Mouse (Mus musculus) myocyte (in vitro differentiated cells): ENCODE data around the gene Hoxa3. TPM values are rescaled to one million over a fixed set of nuclear protein-coding genes. Genes with fewer than 3 reads are reported as not detected.

ENCODE experiments used
- H3K27me3 ChIP-seq: one replicate; pipeline ENCODE4 v1.6.1; 2011; ENCODE audit not compliant: control insufficient read depth, insufficient read depth, insufficient read length
- H3K36me3 ChIP-seq: one replicate; pipeline ENCODE4 v1.6.1; 2011; ENCODE audit not compliant: control insufficient read depth, insufficient read depth
- H3K4me2 ChIP-seq: one replicate; pipeline ENCODE4 v1.6.1; 2011; ENCODE audit warnings: low read depth, control low read depth
- H3K4me3 ChIP-seq: one replicate; pipeline ENCODE4 v1.5.1; 2011; ENCODE audit warnings: mild to moderate bottlenecking, control low read depth, moderate library complexity
- H3K79me2 ChIP-seq: one replicate; pipeline ENCODE4 v1.6.1; 2011; ENCODE audit not compliant: control insufficient read depth, insufficient read depth
- H3ac ChIP-seq: one replicate; pipeline ENCODE4 v1.6.1; 2011; ENCODE audit not compliant: control insufficient read depth, insufficient read length
- CEBPB ChIP-seq: IDR thresholded peaks from 2 replicates; pipeline ENCODE4 v1.6.1; 2011; ENCODE audit warnings: mild to moderate bottlenecking, moderate library complexity; ENCODE audit not compliant: poor library complexity, insufficient read depth, severe bottlenecking
- E2F4 ChIP-seq: IDR thresholded peaks from one replicate; pipeline ENCODE4 v1.6.1; 2011; ENCODE audit warnings: mild to moderate bottlenecking, control low read depth, moderate library complexity; ENCODE audit not compliant: insufficient read depth
- MAX ChIP-seq: IDR thresholded peaks from one replicate; pipeline ENCODE4 v1.6.1; 2011; ENCODE audit warnings: low read depth, mild to moderate bottlenecking, control low read depth
- MYOD1 ChIP-seq, 3 experiments: IDR thresholded peaks; one replicate each; pipeline ENCODE4 v1.6.1; 2011; ENCODE audit warnings: control low read depth in 2 of 3, low read depth in 2 of 3, mild to moderate bottlenecking in 2 of 3, moderate library complexity in 1 of 3; ENCODE audit not compliant: insufficient read length in 2 of 3, control insufficient read depth in 1 of 3
- MYOG ChIP-seq, 3 experiments: IDR thresholded peaks; one replicate each; pipeline ENCODE4 v1.6.1; 2011; ENCODE audit warnings: control low read depth in 2 of 3, low read depth in 2 of 3, mild to moderate bottlenecking in 2 of 3; ENCODE audit not compliant: insufficient read length in 2 of 3, control insufficient read depth in 1 of 3, insufficient read depth in 1 of 3
- POLR2A ChIP-seq: IDR thresholded peaks from one replicate; pipeline ENCODE4 v1.6.1; 2011; ENCODE audit warnings: low read depth, mild to moderate bottlenecking, control low read depth, moderate library complexity; ENCODE audit not compliant: insufficient read length
- POLR2AphosphoS2 ChIP-seq: IDR thresholded peaks from one replicate; pipeline ENCODE4 v1.6.1; 2011; ENCODE audit warnings: low read depth, control low read depth; ENCODE audit not compliant: insufficient read length
- REST ChIP-seq: IDR thresholded peaks from one replicate; pipeline ENCODE4 v1.6.1; 2011; ENCODE audit warnings: mild to moderate bottlenecking, control low read depth, moderate library complexity; ENCODE audit not compliant: insufficient read depth, insufficient read length
- SRF ChIP-seq: IDR thresholded peaks from one replicate; pipeline ENCODE4 v1.6.1; 2011; ENCODE audit warnings: low read depth; ENCODE audit not compliant: control insufficient read depth, insufficient read length
- TCF12 ChIP-seq: IDR thresholded peaks from one replicate; pipeline ENCODE4 v1.6.1; 2011; ENCODE audit warnings: mild to moderate bottlenecking, control low read depth; ENCODE audit not compliant: poor library complexity, insufficient read depth, severe bottlenecking
- TCF3 ChIP-seq: IDR thresholded peaks from one replicate; pipeline ENCODE4 v1.6.1; 2011; ENCODE audit warnings: low read depth, control low read depth; ENCODE audit not compliant: insufficient read length
- USF1 ChIP-seq: IDR thresholded peaks from one replicate; pipeline ENCODE4 v1.6.1; 2011; ENCODE audit warnings: low read depth, mild to moderate bottlenecking, control low read depth, moderate library complexity
- polyA plus RNA-seq: library from polyadenylated mRNA; unstranded; fragments of >200 nt; fragmentation: generic; extraction: Trizol; gene quantifications from one replicate; pipeline ENCODE4 v1.2.1, GENCODE M21; 2012; ENCODE audit warnings: missing spikeins

Hoxa3 gene
- polyA plus RNA-seq, 1 experiment, result 1.0 TPM

- H3K36me3 ChIP-seq, result no peaks in the 10 kb centered on the region
- peak overlapping the region; percentile 46 for H3ac ChIP-seq
- peaks cover 16% of the 10 kb centered on the region for H3K79me2 ChIP-seq
- peak overlapping the region; percentile 89 for H3K4me3 ChIP-seq
- no peaks in the 10 kb centered on the region for H3K27me3 ChIP-seq
- TF ChIP-seq POLR2A (peak; percentile 67), E2F4 (no peak), POLR2AphosphoS2 (peak; percentile 64), MYOD1 (IDR thresholded peaks at IDR 0.05; ENCODE audit: control insufficient read depth in 1 of 3, insufficient read length in 2 of 3, low read depth in 2 of 3) (no peak)
- peak overlapping the region; percentile 88 for H3K4me2 ChIP-seq
These were observed 3.7 kb upstream of the Hoxa3 start for GRCm38 (mm10) chr6:52216691-52217458.

- peak overlapping the region; percentile 89 for H3K4me3 ChIP-seq
- TF ChIP-seq E2F4 (no peak), POLR2A (peak; percentile 7)
- no peaks in the 10 kb centered on the region for H3K27me3 ChIP-seq
- H3ac ChIP-seq, result no peak overlapping the region
- peaks cover 22% of the 10 kb centered on the region for H3K79me2 ChIP-seq
- H3K4me2 ChIP-seq, result peak overlapping the region; percentile 88
- no peaks in the 10 kb centered on the region for H3K36me3 ChIP-seq
These were observed 2.8 kb upstream of the Hoxa3 start for GRCm38 (mm10) chr6:52215771-52216535.

GRCm38 (mm10) chr6:52215070-52215469 lies 1.9 kb upstream of the Hoxa3 start:
- peaks cover 30% of the 10 kb centered on the region for H3K79me2 ChIP-seq
- no peaks in the 10 kb centered on the region for H3K27me3 ChIP-seq
- no peak for TF ChIP-seq POLR2A
- TF ChIP-seq POLR2AphosphoS2, result no peak
- TF ChIP-seq MYOD1 (IDR thresholded peaks at IDR 0.05; ENCODE audit: control insufficient read depth in 1 of 3, insufficient read length in 2 of 3, low read depth in 2 of 3), result no peak
- no peak for TF ChIP-seq MYOG (IDR thresholded peaks at IDR 0.05; ENCODE audit: control insufficient read depth in 1 of 3, insufficient read depth in 1 of 3, insufficient read length in 2 of 3, low read depth in 2 of 3)
- no peak for TF ChIP-seq USF1
- TF ChIP-seq TCF3, result no peak
- TF ChIP-seq E2F4, result no peak
- no peak for TF ChIP-seq REST
- no peak for TF ChIP-seq SRF
- no peak for TF ChIP-seq TCF12
- TF ChIP-seq MAX, result no peak
- no peak for TF ChIP-seq CEBPB
- H3K36me3 ChIP-seq, result no peaks in the 10 kb centered on the region
- peak overlapping the region; percentile 89 for H3K4me3 ChIP-seq
- peak overlapping the region; percentile 88 for H3K4me2 ChIP-seq
- H3ac ChIP-seq, result no peak overlapping the region

- Histone ChIP-seq H3ac (no peak overlapping the region), H3K27me3 (no peaks in the 10 kb centered on the region), H3K4me3 (peak overlapping the region; percentile 67), H3K79me2 (peaks cover 38% of the 10 kb centered on the region), H3K4me2 (peak overlapping the region; percentile 97), H3K36me3 (no peaks in the 10 kb centered on the region)
- no peak for TF ChIP-seq TCF12
- no peak for TF ChIP-seq REST
- no peak for TF ChIP-seq MYOG (IDR thresholded peaks at IDR 0.05; ENCODE audit: control insufficient read depth in 1 of 3, insufficient read depth in 1 of 3, insufficient read length in 2 of 3, low read depth in 2 of 3)
- no peak for TF ChIP-seq POLR2AphosphoS2
- no peak for TF ChIP-seq E2F4
- no peak for TF ChIP-seq POLR2A
- TF ChIP-seq TCF3, result no peak
- TF ChIP-seq MYOD1 (IDR thresholded peaks at IDR 0.05; ENCODE audit: control insufficient read depth in 1 of 3, insufficient read length in 2 of 3, low read depth in 2 of 3), result no peak
- TF ChIP-seq USF1, result no peak
- TF ChIP-seq MAX, result no peak
- no peak for TF ChIP-seq CEBPB
- TF ChIP-seq SRF, result no peak
These were observed 1.1 kb upstream of the Hoxa3 start for GRCm38 (mm10) chr6:52214271-52214670.

GRCm38 (mm10) chr6:52212556-52213118 lies 499 bp downstream of the Hoxa3 start:
- Histone ChIP-seq H3K79me2 (peaks cover 48% of the 10 kb centered on the region), H3K27me3 (no peaks in the 10 kb centered on the region), H3K4me3 (peak overlapping the region; percentile 67), H3K4me2 (peak overlapping the region; percentile 97), H3K36me3 (no peaks in the 10 kb centered on the region), H3ac (peak overlapping the region; percentile 24)
- no peak for TF ChIP-seq TCF12
- TF ChIP-seq CEBPB, result no peak
- TF ChIP-seq POLR2AphosphoS2, result peak; percentile 57
- TF ChIP-seq REST, result no peak
- TF ChIP-seq MYOG (IDR thresholded peaks at IDR 0.05; ENCODE audit: control insufficient read depth in 1 of 3, insufficient read depth in 1 of 3, insufficient read length in 2 of 3, low read depth in 2 of 3), result no peak
- no peak for TF ChIP-seq E2F4
- no peak for TF ChIP-seq USF1
- no peak for TF ChIP-seq TCF3
- peak; percentile 68 for TF ChIP-seq POLR2A
